Mouse (Mus musculus): Measurements from ENCODE around the gene Phf21a.
"Not testable (repeated sequence)": the region's sequence is repeated elsewhere in the genome, so short reads cannot be mapped to it uniquely, and the experiment has no call there.

Gene Phf21a

GRCm38 (mm10) chr2:92085721-92086120 is 7.2 kb upstream of the Phf21a start:
- DNase-seq, result no peak

DNA sequence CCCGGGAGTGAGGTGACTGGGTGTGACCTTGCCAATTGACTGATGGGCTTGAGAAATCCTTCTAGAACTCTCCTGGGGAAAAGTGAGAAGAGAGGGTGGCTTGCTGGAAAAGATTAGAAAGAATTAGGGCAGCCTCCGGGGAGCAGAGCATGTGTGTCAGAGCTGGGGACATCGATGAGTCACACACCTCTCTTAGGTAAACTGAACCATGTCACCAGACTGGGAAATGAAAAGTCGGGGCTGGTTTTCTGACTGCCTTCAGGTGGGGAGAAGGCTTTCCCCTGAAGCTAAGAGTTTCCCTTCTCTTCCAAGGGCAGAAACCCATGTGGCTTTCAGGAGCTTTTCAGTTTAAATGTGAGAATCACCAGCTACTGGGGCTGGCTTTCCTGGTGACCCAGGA is 5.9 kb upstream of the Phf21a start:
- no peak for DNase-seq

- DNase-seq, result no peak
Observed at GRCm38 (mm10) chr2:92089782-92090181, 3.1 kb upstream of the Phf21a start.

- not testable (repeated sequence) for DNase-seq
Observed at GRCm38 (mm10) chr2:92093503-92093902, 586 bp downstream of the Phf21a start.

DNA sequence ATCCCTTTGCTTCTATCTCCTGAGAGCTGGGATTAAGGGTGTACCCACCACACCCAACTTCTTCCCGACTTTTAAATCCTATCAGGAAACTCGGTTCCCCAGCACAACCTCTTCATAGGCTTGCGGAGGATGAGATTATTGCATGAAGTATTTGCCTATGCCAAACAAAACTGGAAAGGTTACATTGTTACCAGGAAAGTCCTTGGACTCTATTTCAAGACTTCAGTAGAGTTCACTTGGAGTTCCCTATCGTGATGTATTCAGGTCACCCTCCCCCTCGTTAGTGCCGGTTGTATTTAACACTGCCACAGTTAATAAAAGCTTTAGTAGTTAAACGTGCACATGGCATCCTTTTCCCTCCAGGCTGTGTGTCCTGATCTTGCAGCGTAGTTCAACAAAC is 1.2 kb downstream of the Phf21a start:
- DNase-seq, result no peak

DNA sequence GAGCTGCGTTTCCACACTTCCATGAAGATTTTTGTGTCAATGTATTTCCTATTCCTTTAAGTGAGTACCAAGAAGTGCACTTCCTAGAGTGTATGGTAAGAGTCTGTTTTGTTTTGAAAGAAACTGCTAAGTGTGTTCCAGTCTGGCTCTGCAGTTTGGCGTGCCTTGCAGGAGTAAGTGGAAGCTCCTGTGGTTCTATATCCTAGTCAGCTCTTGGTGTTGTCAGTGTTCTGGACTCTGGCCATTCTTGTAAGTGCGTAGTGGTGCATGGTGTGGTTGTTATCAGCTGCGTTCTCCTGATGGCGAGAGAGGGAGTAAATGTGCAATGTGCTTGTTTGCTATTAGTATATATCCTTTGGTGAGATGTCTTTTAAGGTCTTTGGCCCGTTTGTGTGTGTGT is 7.9 kb downstream of the Phf21a start:
- no peak for DNase-seq

DNA sequence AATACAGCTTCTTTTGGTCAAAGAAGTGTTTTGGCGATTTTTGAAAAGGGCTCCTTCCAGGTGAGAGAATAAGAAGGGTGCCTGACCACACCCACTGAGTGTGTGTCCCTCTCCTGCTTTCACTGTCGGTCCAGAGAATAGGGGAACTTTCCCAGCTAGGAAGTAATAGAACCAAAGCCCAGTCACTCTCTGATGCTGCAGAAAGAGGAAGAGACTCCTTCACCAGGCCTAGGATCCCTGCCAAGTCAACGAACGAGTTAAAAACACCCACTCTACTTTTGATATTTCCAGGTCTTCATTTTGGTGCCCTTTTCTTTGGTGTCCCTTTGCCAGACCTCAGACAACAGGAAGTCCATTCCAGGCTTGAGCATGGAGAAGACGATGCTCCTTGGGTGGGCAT is 31.6 kb downstream of the Phf21a start:
- DNase-seq, result no peak

GRCm38 (mm10) chr2:92125330-92125729 is 32.4 kb downstream of the Phf21a start:
- no peak for DNase-seq

GRCm38 (mm10) chr2:92130071-92130470 is 37.2 kb downstream of the Phf21a start:
- no peak for DNase-seq

- no peak for DNase-seq
Observed at GRCm38 (mm10) chr2:92138736-92139135, 45.8 kb downstream of the Phf21a start.

- no peak for DNase-seq
Observed at GRCm38 (mm10) chr2:92139365-92139764, 46.4 kb downstream of the Phf21a start.

- no peak for DNase-seq
Observed at GRCm38 (mm10) chr2:92140383-92140782, 47.5 kb downstream of the Phf21a start.

GRCm38 (mm10) chr2:92141073-92141472 is 48.2 kb downstream of the Phf21a start:
- DNase-seq, result no peak

GRCm38 (mm10) chr2:92143932-92144331 is 51.0 kb downstream of the Phf21a start:
- DNase-seq, result no peak

GRCm38 (mm10) chr2:92147925-92148750 is 55.2 kb downstream of the Phf21a start:
- not testable (repeated sequence) for DNase-seq

- no peak for DNase-seq
Observed at GRCm38 (mm10) chr2:92164291-92164690, 71.4 kb downstream of the Phf21a start.

DNA sequence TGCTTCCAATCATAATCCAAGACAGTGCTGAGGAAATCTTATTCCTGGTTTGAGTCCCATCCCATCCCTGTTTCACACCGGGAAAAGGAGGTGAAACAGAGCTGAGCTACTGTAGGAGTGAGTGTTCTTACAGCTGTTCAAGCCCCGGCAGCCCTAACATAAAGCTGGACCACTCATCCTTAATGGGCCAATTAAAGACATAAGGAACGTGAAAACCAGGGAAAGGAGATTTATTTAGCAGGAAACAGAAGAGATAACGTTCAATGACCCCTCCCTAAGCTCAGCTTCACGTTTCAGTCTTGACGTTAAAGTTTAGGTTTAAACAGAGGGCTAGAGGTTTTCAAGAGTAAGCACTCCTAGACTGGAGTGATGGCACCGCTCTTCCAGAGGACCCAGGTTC is 74.0 kb downstream of the Phf21a start:
- DNase-seq, result no peak

- DNase-seq, result no peak
Observed at GRCm38 (mm10) chr2:92171046-92171643, 78.2 kb downstream of the Phf21a start.

DNA sequence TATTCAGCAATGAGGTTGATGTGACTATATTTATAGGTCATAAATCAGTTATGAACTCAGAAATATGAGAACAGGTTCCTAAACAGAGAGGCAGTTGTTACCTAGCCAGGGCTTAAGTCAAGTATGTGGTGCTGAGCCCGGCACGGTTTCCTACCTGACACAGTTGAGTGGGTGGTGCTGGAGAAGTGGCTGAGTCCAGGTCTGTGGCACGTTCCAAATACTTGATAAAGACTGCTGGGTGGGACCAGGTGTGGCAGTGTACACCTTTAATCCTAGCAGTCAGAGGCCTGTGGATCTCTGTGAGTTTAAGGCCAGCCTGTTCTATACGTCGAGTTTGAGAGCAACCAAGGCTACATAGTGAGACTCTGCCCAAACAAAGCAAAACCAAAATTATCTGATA is 79.4 kb downstream of the Phf21a start:
- DNase-seq, result no peak

DNA sequence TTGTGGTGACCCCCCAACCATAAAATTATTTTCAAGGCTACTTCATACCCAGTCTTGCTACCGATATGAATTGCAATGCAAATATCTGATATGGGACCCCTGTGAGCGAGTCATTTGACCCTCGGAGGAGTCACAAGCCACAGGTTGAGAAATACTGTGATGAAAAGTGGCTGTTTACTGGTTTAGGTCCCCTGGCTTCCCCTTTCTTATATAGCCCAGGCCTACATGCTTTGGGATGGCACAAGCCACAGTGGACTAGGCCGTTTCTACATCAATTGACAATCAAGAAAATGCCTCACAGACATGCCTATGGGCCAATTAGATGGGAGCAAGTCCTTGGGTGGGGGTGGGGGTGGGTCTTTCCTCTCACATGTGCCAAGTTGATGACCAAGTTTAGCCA is 80.3 kb downstream of the Phf21a start:
- no peak for DNase-seq

DNA sequence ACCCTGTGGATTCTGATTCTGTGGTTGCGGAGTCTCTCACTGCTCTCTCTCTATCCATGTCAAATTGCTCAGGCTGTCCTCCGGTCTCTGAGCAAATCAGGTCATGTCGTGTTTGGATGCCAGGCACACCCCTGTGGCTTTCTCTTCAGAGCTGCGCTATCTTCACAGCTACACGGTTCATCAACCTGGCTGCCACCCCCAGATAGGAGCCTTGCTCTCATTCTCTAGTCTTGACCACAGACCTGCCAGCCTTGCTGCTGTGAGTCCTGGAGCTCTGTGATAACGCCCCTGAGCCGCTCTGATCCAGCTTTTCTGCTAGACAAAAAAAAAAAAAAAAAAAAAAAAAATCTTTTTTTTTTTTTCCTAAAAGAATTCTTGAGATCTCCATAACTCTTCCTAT is 81.3 kb downstream of the Phf21a start:
- DNase-seq, result peak; percentile 43

- DNase-seq, result no peak
Observed at GRCm38 (mm10) chr2:92175002-92175401, 82.1 kb downstream of the Phf21a start.

DNA sequence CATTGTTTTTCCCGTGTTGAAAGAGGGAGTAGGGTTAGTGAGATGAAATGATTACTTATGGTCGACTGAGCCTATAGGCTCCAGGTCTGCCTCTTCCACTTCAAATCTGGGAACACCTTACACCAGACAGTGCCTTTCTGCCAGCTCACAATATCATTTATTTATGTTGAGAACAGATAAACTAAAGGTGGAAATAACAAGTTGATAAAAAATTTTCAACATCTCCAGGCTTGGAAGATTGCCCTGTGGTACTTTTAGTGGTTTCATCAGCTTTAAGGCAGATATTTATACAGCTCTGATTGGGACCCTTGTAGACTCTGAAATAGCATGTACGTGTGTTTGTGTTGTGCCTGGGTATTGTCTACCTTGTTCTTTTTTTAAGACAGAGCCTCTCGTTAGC is 83.4 kb downstream of the Phf21a start:
- no peak for DNase-seq

GRCm38 (mm10) chr2:92182146-92182756 is 89.3 kb downstream of the Phf21a start:
- DNase-seq, result no peak
